Mouse (Mus musculus): ENCODE measurements at regions not wholly inside any gene's neighbourhood (a gene's known extent, or its start where the extent isn't known, plus 50 kb on each side); places are given as distances from the start of the nearest gene placed in this dataset.

GRCm38 (mm10) chr2:75341310-75341709 is 317.8 kb upstream of the Hnrnpa3 start:
- no peak for DNase-seq (ENCODE audit: low spot score)

GRCm38 (mm10) chr2:75341726-75342280 is 317.3 kb upstream of the Hnrnpa3 start:
- no peak for DNase-seq (ENCODE audit: low spot score)

- DNase-seq (ENCODE audit: low spot score) = no peak
Observed at GRCm38 (mm10) chr2:75350902-75351301, 308.2 kb upstream of the Hnrnpa3 start.

- DNase-seq (ENCODE audit: low spot score) = no peak
Observed at GRCm38 (mm10) chr2:75351965-75352364, 307.1 kb upstream of the Hnrnpa3 start.

GRCm38 (mm10) chr2:75352564-75352963 is 306.5 kb upstream of the Hnrnpa3 start:
- no peak for DNase-seq (ENCODE audit: low spot score)

GRCm38 (mm10) chr2:75356691-75357375 is 302.2 kb upstream of the Hnrnpa3 start:
- DNase-seq (ENCODE audit: low spot score) = no peak

GRCm38 (mm10) chr2:75357516-75357915 is 301.5 kb upstream of the Hnrnpa3 start:
- no peak for DNase-seq (ENCODE audit: low spot score)

GRCm38 (mm10) chr2:75360936-75361335 is 298.1 kb upstream of the Hnrnpa3 start:
- no peak for DNase-seq (ENCODE audit: low spot score)

- no peak for DNase-seq (ENCODE audit: low spot score)
Observed at GRCm38 (mm10) chr2:75376666-75377065, 282.4 kb upstream of the Hnrnpa3 start.

- DNase-seq (ENCODE audit: low spot score) = no peak
Observed at GRCm38 (mm10) chr2:75385551-75386263, 273.4 kb upstream of the Hnrnpa3 start.

GRCm38 (mm10) chr2:75386636-75387035 is 272.4 kb upstream of the Hnrnpa3 start:
- no peak for DNase-seq (ENCODE audit: low spot score)

GRCm38 (mm10) chr2:75392041-75392440 is 267.0 kb upstream of the Hnrnpa3 start:
- no peak for DNase-seq (ENCODE audit: low spot score)

- DNase-seq (ENCODE audit: low spot score) = no peak
Observed at GRCm38 (mm10) chr2:75394928-75395673, 264.0 kb upstream of the Hnrnpa3 start.

GRCm38 (mm10) chr2:75396016-75396415 is 263.0 kb upstream of the Hnrnpa3 start:
- DNase-seq (ENCODE audit: low spot score) = no peak

- DNase-seq (ENCODE audit: low spot score) = no peak
Observed at GRCm38 (mm10) chr2:75400291-75400870, 258.7 kb upstream of the Hnrnpa3 start.

- no peak for DNase-seq (ENCODE audit: low spot score)
Observed at GRCm38 (mm10) chr2:75403791-75404190, 255.3 kb upstream of the Hnrnpa3 start.

- no peak for DNase-seq (ENCODE audit: low spot score)
Observed at GRCm38 (mm10) chr2:75405524-75406214, 253.4 kb upstream of the Hnrnpa3 start.

GRCm38 (mm10) chr2:75406721-75407455 is 252.2 kb upstream of the Hnrnpa3 start:
- no peak for DNase-seq (ENCODE audit: low spot score)

GRCm38 (mm10) chr2:75407560-75407959 is 251.5 kb upstream of the Hnrnpa3 start:
- no peak for DNase-seq (ENCODE audit: low spot score)

- DNase-seq (ENCODE audit: low spot score) = no peak
Observed at GRCm38 (mm10) chr2:75408016-75408415, 251.0 kb upstream of the Hnrnpa3 start.

GRCm38 (mm10) chr2:75409806-75410205 is 249.3 kb upstream of the Hnrnpa3 start:
- DNase-seq (ENCODE audit: low spot score) = no peak
